Mouse (Mus musculus) limb, embryonic 10.5 days (tissue): ENCODE measurements around the gene Aqp5. TPM values are rescaled to one million over a fixed set of nuclear protein-coding genes. Genes with fewer than 3 reads are reported as not detected.

Experiments used
- DNase-seq: peaks from one replicate; pipeline ENCODE4 v3.0.0-alpha.2; 2017; ENCODE audit warnings: low spot score
- H3K27ac ChIP-seq: fragments of 300-500 bp; sonication (generic); 2 replicates; pipeline ENCODE4 v1.5.1; 2016; ENCODE audit warnings: mild to moderate bottlenecking
- H3K27me3 ChIP-seq: fragments of 300-500 bp; sonication (generic); 2 replicates; pipeline ENCODE4 v1.6.1; 2016; ENCODE audit warnings: low read depth, mild to moderate bottlenecking; ENCODE audit not compliant: poor library complexity, severe bottlenecking
- H3K36me3 ChIP-seq: fragments of 300-500 bp; sonication (generic); 2 replicates; pipeline ENCODE4 v1.6.1; 2016; ENCODE audit warnings: mild to moderate bottlenecking, moderate library complexity
- H3K4me1 ChIP-seq: fragments of 300-500 bp; sonication (generic); 2 replicates; pipeline ENCODE4 v1.6.1; 2016
- H3K4me3 ChIP-seq: fragments of 300-500 bp; sonication (generic); 2 replicates; pipeline ENCODE4 v1.5.1; 2016; ENCODE audit warnings: mild to moderate bottlenecking, moderate library complexity
- H3K9me3 ChIP-seq: fragments of 300-500 bp; sonication (generic); replicated peaks from 2 replicates; pipeline ENCODE4 v1.6.1; 2016; ENCODE audit warnings: mild to moderate bottlenecking
- WGBS: fragments of 180-500 bp; shearing (Covaris S2); methylation state at CpG from one replicate; pipeline ENCODE4 v1.1.7; 2016; 5-methylcytosine and 5-hydroxymethylcytosine counted together
- polyA plus RNA-seq: library from polyadenylated mRNA; unstranded; fragments of >200 nt; fragmentation: Nextera tagmentation; extraction: Ambion mirVana; gene quantifications from 2 replicates; pipeline ENCODE4 v1.2.1, GENCODE M21; 2016

Gene Aqp5
- polyA plus RNA-seq, 1 experiment from 2014 or later = not detected

DNA sequence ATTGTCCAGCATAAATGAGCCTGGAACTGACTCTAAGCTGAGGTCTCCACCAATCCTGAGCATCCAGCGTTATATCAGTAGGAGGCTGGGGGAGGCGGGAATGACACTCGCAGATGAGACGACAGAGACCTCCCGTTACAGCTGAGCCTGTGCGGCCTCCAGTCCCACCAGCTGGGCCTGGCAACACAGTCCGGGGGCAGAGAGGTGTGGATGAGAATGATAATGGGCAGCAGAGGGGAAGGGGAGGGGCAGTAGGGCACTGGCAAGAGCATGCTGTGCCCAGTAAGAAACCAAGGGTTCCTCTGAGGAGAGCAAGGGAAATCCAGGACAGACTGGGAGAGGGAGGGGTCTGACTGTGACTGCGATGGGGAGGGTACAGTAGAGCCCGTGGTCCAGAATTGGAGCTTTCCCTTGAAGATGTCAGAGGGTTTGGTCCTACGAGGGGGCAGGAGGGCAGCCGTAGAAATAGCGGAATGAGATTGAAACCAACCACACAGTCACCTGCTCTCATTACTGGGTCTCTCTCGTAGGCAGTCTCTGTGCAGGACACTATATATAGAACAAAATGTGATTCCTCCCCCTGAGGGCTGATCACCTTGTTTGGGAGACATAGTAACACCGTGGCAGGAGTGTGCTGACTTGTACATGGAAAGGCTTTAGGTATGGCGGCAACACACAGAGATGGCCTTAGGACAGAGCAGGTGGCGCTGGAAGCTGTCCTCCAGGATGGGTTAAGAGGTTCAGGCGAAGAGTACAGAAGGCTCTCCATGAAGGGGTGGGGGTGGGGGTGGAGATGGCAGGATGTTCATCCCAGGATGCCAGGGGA lies 8.9 kb downstream of the Aqp5 start:
- H3K27ac ChIP-seq = peak overlapping the region; percentile 9; the same call in 1 of the 2 replicates
- H3K4me3 ChIP-seq = no peak overlapping the region
- DNase-seq = no peak
- H3K9me3 ChIP-seq = no peaks in the 10 kb centered on the region
- no peaks in the 10 kb centered on the region for H3K36me3 ChIP-seq
- 61% methylated on average over 17 of the region's 17 CpGs for WGBS
- H3K4me1 ChIP-seq = peaks cover 56% of the 10 kb centered on the region
- H3K27me3 ChIP-seq = peaks cover 85% of the 10 kb centered on the region

DNA sequence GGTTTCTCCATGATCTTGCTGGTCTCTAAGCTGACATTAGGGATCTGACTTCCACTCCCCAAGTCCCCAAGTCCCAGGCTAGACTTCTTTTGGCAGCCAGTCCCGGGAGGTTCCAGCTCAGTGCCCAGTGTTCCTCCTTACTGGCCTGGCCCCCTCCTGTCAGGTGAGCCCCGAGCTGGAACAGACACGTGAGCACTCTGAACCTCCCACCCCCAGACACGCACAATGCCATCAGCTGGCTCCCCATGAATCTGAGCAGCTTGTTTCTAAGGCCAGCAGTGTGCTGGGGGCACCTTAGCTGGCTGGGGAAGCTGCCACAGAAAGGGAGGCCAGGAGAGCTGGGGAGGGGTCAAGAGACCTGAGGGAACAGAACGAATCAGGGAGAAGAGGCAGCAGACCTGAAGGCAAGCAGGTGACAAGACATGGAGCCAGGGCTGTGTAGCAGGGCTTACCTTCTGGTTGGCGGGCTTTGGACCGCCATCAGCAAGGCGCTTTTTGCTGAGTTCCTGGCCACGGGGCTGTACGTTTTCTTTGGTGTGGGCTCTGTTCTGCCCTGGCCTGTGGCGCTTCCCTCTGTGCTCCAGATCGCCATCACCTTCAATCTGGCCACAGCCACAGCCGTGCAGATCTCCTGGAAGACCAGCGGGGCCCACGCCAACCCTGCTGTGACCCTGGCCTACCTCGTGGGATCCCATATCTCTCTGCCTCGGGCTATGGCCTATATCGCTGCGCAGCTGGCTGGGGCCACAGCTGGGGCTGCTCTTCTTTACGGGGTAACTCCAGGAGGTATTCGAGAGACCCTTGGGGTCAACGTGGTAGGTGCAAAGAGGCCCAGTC lies 10.6 kb downstream of the Aqp5 start, which contains the start of gene Aqp6:
Aqp6 (plus strand) TSS at position 415 of the 837 bp plus-strand sequence.
- H3K4me1 ChIP-seq = peaks cover 55% of the 10 kb centered on the region
- H3K9me3 ChIP-seq = no peaks in the 10 kb centered on the region
- 68% methylated on average over 22 of the region's 22 CpGs for WGBS
- peak within 1 kb of the TSS; percentile 47 for H3K27ac ChIP-seq
- peaks cover 88% of the 10 kb centered on the region for H3K27me3 ChIP-seq
- no peaks in the 10 kb centered on the region for H3K36me3 ChIP-seq
- peak within 1 kb of the TSS; percentile 4; the same call in 1 of the 2 replicates for H3K4me3 ChIP-seq
- DNase-seq = no peak

DNA sequence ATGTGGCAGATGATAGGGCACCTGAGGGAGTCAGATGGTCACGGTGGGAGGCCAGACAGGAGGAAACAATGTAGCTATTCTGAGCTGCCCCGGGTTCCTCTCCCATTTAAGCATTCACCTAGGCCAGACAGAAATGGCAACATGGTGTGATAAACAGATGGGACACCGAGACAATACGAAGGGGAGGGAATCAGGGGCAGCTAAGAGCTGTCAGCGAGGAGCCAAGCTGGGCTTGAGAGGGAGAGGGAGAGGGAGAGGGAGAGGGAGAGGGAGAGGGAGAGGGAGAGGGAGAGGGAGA lies 11.2 kb downstream of the Aqp5 start:
- 35% methylated on average over 5 of the region's 5 CpGs for WGBS
- no peak for DNase-seq
- H3K36me3 ChIP-seq = no peaks in the 10 kb centered on the region
- peaks cover 90% of the 10 kb centered on the region for H3K27me3 ChIP-seq
- no peak overlapping the region for H3K4me3 ChIP-seq
- H3K27ac ChIP-seq = peak overlapping the region; percentile 47; the same call in 1 of the 2 replicates
- H3K4me1 ChIP-seq = peaks cover 56% of the 10 kb centered on the region
- H3K9me3 ChIP-seq = no peaks in the 10 kb centered on the region

GRCm38 (mm10) chr15:99602206-99602820 lies 11.7 kb downstream of the Aqp5 start:
- H3K4me3 ChIP-seq = no peak overlapping the region
- WGBS = 75% methylated on average over 17 of the region's 17 CpGs
- H3K4me1 ChIP-seq = peaks cover 56% of the 10 kb centered on the region
- no peaks in the 10 kb centered on the region for H3K9me3 ChIP-seq
- H3K27me3 ChIP-seq = peaks cover 86% of the 10 kb centered on the region
- no peak overlapping the region for H3K27ac ChIP-seq
- H3K36me3 ChIP-seq = no peaks in the 10 kb centered on the region
- no peak for DNase-seq

- H3K4me1 ChIP-seq = peaks cover 59% of the 10 kb centered on the region
- DNase-seq = no peak
- no peak overlapping the region for H3K4me3 ChIP-seq
- H3K27me3 ChIP-seq = peaks cover 77% of the 10 kb centered on the region
- no peaks in the 10 kb centered on the region for H3K36me3 ChIP-seq
- 89% methylated on average over 7 of the region's 7 CpGs for WGBS
- H3K27ac ChIP-seq = peak overlapping the region; percentile 56; the same call in 1 of the 2 replicates
- H3K9me3 ChIP-seq = no peaks in the 10 kb centered on the region
Measured at GRCm38 (mm10) chr15:99603216-99603615, 12.6 kb downstream of the Aqp5 start.

DNA sequence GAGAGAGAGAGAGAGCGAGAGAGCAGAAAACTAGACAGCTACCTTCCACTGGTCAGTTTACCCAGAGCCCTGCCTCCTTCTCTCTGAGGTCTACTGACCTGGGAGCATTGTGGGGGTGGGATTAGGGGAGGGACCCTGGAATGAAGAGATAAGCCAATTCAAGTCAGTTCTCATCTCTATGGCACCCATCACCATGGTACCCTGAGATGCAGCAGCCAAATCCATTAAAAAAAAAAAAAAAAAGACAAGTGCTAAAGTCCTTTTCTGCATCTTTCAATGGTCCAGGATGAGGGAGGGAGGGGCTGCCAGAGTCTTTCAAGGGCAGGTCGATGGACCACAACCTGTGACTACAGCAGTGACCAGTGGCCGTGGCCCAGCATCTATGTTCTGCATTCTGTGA lies 15.0 kb downstream of the Aqp5 start:
- Histone ChIP-seq H3K27me3 (peaks cover 60% of the 10 kb centered on the region), H3K4me1 (peaks cover 67% of the 10 kb centered on the region), H3K9me3 (no peaks in the 10 kb centered on the region), H3K27ac (no peak overlapping the region), H3K4me3 (no peak overlapping the region), H3K36me3 (no peaks in the 10 kb centered on the region)
- DNase-seq = no peak
- 96% methylated on average over 3 of the region's 3 CpGs for WGBS

GRCm38 (mm10) chr15:99606515-99606914 lies 15.9 kb downstream of the Aqp5 start:
- H3K27me3 ChIP-seq = peaks cover 51% of the 10 kb centered on the region
- DNase-seq = no peak

DNA sequence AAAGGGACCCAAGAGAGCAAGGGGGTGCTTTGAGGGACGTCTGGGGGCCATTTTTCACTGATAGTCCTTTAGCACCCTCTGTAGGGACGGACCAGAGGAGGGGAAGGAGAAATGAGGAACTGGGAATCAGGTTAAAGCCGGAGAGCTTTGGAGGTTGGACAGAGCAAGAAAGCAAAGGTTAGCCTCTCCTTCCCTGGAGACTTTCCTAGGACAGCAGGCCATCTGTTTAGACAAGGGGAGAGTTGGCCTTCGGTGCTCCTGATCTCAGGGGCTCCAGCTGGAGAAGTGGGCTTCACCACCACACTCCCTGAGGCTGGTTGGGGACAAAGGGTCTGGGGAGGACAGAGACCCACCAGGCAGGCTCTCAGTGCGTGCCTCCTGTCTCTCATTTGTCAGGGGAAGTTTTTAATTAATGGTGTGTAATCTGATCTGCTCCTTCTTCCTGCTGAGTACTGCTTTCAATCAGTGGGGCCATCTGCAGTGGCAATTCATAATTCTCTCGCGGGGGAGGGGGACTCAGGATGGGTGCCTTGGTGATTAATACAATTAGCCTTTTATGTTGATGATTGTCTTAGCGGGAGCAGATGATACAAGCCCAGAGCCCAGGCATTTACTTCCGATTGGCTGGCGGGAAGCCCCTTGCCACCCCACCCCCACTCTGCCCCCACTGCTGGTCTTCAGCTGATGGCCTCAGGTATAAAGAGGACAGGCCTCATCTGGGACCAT lies 17.0 kb downstream of the Aqp5 start:
- DNase-seq = no peak
- Histone ChIP-seq H3K4me1 (peaks cover 64% of the 10 kb centered on the region), H3K27me3 (peaks cover 43% of the 10 kb centered on the region), H3K9me3 (no peaks in the 10 kb centered on the region), H3K27ac (peak overlapping the region; percentile 70), H3K4me3 (no peak overlapping the region), H3K36me3 (no peaks in the 10 kb centered on the region)
- WGBS = 16% methylated on average over 10 of the region's 10 CpGs

More at GRCm38 (mm10) chr15:99606515-99606914, 15.9 kb downstream of the Aqp5 start:
- Histone ChIP-seq H3K9me3 (no peaks in the 10 kb centered on the region), H3K4me3 (no peak overlapping the region), H3K36me3 (no peaks in the 10 kb centered on the region), H3K4me1 (peaks cover 70% of the 10 kb centered on the region), H3K27ac (no peak overlapping the region)
- WGBS = 35% methylated on average over 5 of the region's 5 CpGs

GRCm38 (mm10) chr15:99608382-99609125 lies 18.0 kb downstream of the Aqp5 start:
- no peaks in the 10 kb centered on the region for H3K9me3 ChIP-seq
- peaks cover 56% of the 10 kb centered on the region for H3K4me1 ChIP-seq
- no peaks in the 10 kb centered on the region for H3K36me3 ChIP-seq
- H3K27me3 ChIP-seq = peaks cover 37% of the 10 kb centered on the region
- DNase-seq = no peak
- 90% methylated on average over 13 of the region's 13 CpGs for WGBS
- peak overlapping the region; percentile 70 for H3K27ac ChIP-seq
- no peak overlapping the region for H3K4me3 ChIP-seq

GRCm38 (mm10) chr15:99611563-99611962 lies 21.0 kb downstream of the Aqp5 start:
- Histone ChIP-seq H3K27me3 (peaks cover 31% of the 10 kb centered on the region), H3K9me3 (no peaks in the 10 kb centered on the region), H3K36me3 (no peaks in the 10 kb centered on the region), H3K4me1 (peaks cover 60% of the 10 kb centered on the region), H3K4me3 (no peak overlapping the region), H3K27ac (no peak overlapping the region)
- WGBS = 76% methylated on average over 7 of the region's 7 CpGs
- no peak for DNase-seq

DNA sequence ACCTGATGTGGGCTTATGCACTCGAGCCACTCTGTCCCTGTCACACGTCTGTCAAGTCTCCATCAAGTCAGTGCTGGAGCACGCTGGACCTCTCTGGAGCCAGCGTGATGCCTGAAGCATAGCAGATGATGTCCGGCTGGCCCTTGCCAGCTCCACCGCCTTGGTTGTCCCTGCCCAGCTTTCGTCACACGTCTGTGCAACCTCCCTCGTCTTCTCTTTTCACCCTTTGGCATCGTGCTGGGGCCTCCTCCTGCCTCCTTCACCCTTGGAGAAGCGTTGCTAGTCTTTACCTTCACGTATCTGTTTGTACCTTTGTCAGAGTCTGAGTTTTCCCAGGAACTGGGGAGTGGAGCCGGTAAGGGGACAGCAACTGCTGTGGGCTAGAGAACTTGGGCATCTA lies 23.7 kb downstream of the Aqp5 start:
- Histone ChIP-seq H3K4me1 (peaks cover 33% of the 10 kb centered on the region), H3K4me3 (no peak overlapping the region), H3K27ac (peak overlapping the region; percentile 44; the same call in 1 of the 2 replicates), H3K27me3 (peaks cover 24% of the 10 kb centered on the region), H3K36me3 (peaks cover 3% of the 10 kb centered on the region; the same call in 1 of the 2 replicates), H3K9me3 (no peaks in the 10 kb centered on the region)
- WGBS = 79% methylated on average over 13 of the region's 13 CpGs
- no peak for DNase-seq

- WGBS = 17% methylated on average over 12 of the region's 12 CpGs
- H3K4me3 ChIP-seq = no peak overlapping the region
- H3K27ac ChIP-seq = 0 out of 2 replicates have a peak overlapping the region, but pooled peaks have one; percentile 44
- no peak for DNase-seq
- peaks cover 8% of the 10 kb centered on the region for H3K36me3 ChIP-seq
- H3K4me1 ChIP-seq = peaks cover 30% of the 10 kb centered on the region
- H3K9me3 ChIP-seq = no peaks in the 10 kb centered on the region
- H3K27me3 ChIP-seq = peaks cover 24% of the 10 kb centered on the region
Measured at GRCm38 (mm10) chr15:99614753-99615152, 24.2 kb downstream of the Aqp5 start.
